Mouse (Mus musculus) left cerebral cortex, adult 2 months (tissue): ENCODE data around the gene Gm42957. TPM values are rescaled to one million over a fixed set of nuclear protein-coding genes. Genes with fewer than 3 reads are reported as not detected.

ENCODE experiments used
- DNase-seq, 2 experiments: peaks; one replicate each; pipeline ENCODE4 v3.0.0; 2021 to 2022; ENCODE audit warnings: low spot score in 2 of 2, mixed read lengths in 1 of 2; ENCODE audit errors: extremely low spot score in 1 of 2
- H3K27ac ChIP-seq: fragments of 200-600 bp; 2 replicates; pipeline ENCODE4 v1.8.1; 2022
- H3K4me3 ChIP-seq: fragments of 200-600 bp; 2 replicates; pipeline ENCODE4 v1.8.1; 2022
- CTCF ChIP-seq: fragments of 200-600 bp; IDR thresholded peaks from 2 replicates; pipeline ENCODE4 v1.8.1; 2022; ENCODE audit warnings: antibody characterized with exemption, mild to moderate bottlenecking, moderate library complexity
- intact Hi-C: fragments of 180-260 bp; cut with DNase I; formaldehyde crosslinking; loops from one replicate; pipeline ENCODE4 v1.15.1; 2025
- total RNA-seq, 2 experiments: library from RNA; stranded (reverse); gene quantifications; 2 replicates each; pipeline ENCODE4 v1.2.3; 2021

Gene Gm42957
- total RNA-seq, 2 experiments from 2014 or later: 0.41 to 0.68 TPM

DNA sequence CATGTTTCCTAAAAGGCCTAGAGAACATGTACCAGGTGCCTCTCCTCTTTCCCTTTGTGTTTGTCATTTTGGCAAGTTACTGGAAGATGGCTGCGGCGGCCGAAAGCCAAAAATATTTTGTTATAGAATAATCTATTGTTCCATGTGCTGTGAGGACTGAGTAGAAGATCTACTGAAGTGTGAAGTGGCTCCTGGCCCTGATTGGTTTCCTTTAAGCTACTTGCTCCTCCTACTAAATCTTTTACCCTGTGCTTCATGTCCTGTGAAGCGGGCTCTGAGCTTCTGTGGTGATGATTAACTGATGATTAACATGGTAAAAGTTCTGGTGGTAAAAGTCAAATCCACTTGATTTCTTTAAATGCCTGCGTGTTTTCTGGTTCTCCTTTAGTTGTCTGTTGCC is 31.6 kb downstream of the Gm42957 start:
- Histone ChIP-seq H3K27ac (no peak overlapping the region), H3K4me3 (no peak overlapping the region)
- intact Hi-C loops: no loop called here
- DNase-seq: no peak
- TF ChIP-seq CTCF: no peak

DNA sequence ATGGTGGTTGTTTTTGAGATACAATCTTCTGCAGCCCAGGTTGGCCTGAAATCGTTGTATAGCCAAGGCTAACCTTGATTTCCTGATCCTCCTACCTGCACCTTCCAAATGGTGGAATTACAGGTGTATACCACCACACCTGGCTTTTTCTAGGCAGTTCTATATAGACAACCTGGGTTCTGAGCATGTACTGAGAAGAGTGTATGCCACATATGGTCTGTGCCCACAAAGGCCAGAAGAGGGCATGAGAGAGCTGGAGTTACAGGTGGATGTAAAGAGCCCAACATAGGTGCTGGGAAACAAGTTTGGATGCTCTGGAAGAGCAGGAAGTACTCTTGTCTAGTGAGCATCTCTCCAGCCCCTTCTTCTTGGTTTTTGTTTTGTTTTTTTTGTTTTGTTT is 32.0 kb downstream of the Gm42957 start:
- intact Hi-C loops: no loop called here
- TF ChIP-seq CTCF: peak; percentile 37

DNA sequence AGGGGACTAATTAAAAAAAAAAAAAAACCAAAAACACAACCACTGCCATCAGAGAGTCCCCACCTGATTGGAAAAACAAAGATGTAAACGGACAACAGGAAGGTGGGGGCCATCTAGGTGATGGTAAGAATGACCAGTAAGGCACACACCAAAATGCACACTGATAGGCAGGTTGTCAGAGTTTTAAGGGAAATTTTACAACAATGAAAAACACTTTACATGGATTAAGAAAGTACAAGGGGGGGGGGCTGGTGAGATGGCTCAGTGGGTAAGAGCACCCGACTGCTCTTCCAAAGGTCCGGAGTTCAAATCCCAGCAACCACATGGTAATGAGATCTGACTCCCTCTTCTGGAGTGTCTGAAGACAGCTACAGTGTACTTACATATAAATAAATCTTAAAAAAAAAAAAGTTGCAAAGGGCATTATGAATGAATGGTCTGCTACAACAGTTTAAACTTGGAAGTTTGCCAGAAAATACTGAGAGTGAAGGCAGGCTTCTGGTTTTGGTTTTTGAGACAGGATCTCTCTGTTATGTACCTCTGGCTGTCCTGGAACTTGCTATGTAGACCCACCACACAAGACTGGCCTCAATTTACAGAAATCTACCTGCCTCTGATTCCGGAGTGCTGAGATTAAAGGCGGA is 33.3 kb downstream of the Gm42957 start:
- no peak overlapping the region for H3K27ac ChIP-seq
- H3K4me3 ChIP-seq: no peak overlapping the region
- intact Hi-C loops: no loop called here
- TF ChIP-seq CTCF: no peak
- no peak for DNase-seq

More for the DNA sequence above, 32.0 kb downstream of the Gm42957 start:
- H3K27ac ChIP-seq: no peak overlapping the region
- DNase-seq: no peak
- no peak overlapping the region for H3K4me3 ChIP-seq

DNA sequence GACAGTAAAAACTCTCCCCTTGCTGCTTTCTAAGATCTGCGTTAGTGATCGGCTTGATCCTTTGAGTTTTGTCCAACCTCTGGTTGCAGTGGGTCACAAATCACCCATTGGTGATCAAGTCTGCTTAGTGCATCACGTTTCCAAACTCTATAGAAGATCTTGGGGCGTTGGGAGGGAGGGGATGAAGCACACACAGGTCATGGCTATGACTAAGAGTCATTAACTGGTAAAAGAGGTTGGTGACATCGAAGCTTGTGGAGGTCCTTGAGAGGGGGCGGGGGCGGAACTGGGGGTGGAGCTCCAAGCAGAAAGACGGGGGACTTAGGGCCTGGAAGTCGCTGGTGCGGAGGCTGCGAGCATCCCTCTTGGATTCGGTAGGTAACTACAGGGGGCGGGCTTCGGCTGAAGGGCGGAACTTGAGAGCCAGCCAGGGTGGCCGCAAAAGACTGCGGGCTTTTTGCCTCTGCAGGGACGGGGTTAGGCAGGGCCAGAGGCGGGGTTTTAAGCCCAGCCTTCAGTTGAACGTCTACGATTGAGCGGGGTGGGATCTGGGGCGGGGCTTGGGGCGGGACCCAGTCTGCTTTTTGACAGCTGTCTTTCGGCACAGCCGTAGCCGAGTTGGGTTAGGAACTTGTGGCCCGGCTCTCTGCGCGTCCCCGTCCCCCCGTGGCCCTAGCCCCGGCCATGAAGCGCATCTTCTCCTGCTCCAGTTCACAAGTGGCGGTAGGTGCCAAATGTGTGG is 34.6 kb downstream of the Gm42957 start, which contains the start of gene Ankrd35:
Ankrd35 (plus strand) TSS at position 405 of the 742 bp plus-strand sequence.
- TF ChIP-seq CTCF: peak; percentile 30
- peak; percentile 65 to 70 for DNase-seq
- peak within 1 kb of the TSS; percentile 63 for H3K4me3 ChIP-seq
- intact Hi-C loops: loop anchor here (2.0 kb wide), 1 partner anchor 27 kb away; the partner anchor contains the start of gene Pias3
- peak within 1 kb of the TSS; percentile 66; the same call in 1 of the 2 replicates for H3K27ac ChIP-seq

DNA sequence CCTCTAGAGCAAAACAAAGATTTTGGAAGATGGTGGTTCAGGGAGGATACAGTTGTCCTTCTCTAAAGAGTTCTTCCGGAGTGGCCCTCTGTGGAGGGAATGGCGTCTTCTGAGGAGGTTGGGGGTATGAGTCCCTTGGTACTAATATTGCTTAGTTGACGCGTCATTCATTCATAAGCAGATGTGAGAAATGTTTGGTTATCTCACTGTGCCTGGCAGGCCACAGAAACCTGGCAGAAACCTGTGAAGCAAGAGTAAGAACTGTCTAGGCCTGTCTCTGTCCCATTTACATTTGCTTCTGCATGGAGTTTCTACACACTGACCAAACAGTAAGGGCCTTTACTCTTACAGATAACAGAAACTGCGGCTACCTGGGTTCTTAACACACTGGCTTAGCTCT is 36.2 kb downstream of the Gm42957 start:
- no peak for TF ChIP-seq CTCF
- Histone ChIP-seq H3K4me3 (no peak overlapping the region), H3K27ac (no peak overlapping the region)
- DNase-seq: no peak
- intact Hi-C loops: loop anchor here (2.0 kb wide), 1 partner anchor 25 kb away; the partner anchor contains the start of gene Pias3

DNA sequence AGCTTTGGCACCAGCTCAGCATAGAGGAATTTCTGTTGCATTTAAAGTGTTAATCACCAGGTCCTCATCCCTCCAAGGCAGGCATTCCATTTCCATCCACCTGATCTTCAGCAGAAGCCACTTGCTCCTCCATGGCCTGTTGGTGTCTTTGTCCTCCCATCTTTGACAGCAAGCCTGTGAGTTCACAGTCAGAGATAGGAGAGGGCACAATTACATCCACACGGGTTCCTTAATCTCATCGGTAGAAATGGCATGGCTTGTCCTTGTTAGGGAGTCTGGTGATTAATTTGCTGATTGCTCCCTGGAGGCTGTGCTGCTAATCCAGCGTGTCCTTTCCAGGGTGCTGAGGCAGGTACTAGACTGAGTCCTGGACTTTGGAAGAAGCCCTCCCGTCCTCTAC is 38.2 kb downstream of the Gm42957 start:
- H3K27ac ChIP-seq: no peak overlapping the region
- no peak for TF ChIP-seq CTCF
- intact Hi-C loops: no loop called here
- no peak overlapping the region for H3K4me3 ChIP-seq
- no peak for DNase-seq

DNA sequence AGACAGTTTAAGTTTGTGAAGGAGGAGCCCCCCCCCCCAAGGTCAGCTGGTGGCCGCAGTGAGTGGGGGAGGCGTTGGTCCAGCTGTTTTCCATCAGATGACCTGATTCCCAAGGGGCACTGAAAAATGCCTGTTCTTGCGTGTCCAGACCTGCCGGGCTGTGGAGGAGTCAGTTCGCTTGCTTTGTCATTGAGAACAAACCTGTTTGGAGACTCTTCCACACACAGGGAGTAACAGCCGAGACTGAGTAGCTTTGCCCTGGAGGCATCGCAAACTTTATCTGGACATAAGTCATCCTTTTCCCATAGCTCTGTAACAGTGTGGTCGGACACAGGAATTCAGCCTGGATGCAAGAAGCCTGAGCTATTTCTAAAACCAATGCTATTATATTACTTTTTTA is 39.2 kb downstream of the Gm42957 start:
- intact Hi-C loops: no loop called here
- H3K27ac ChIP-seq: no peak overlapping the region
- no peak for TF ChIP-seq CTCF
- no peak for DNase-seq
- no peak overlapping the region for H3K4me3 ChIP-seq

DNA sequence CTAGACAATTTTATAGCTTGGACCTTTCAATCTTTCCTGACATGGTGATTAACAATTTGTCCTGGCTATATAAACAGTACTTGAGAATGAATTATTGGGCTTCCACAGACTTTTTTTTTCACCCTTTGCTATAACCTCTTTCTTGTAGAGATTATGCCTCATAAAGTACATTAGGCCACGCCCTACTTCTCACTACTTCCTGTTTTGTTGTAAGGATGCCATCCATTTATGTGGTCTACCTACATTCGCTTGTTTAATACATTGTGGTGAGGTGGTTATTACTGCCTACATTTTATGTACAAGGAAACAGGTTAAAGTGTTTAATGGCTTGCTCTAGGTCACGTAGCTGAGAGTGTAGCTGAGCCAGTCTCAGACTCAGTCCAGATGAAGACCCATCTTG is 39.9 kb downstream of the Gm42957 start:
- TF ChIP-seq CTCF: no peak
- no peak overlapping the region for H3K27ac ChIP-seq
- H3K4me3 ChIP-seq: no peak overlapping the region
- DNase-seq: no peak
- intact Hi-C loops: no loop called here

DNA sequence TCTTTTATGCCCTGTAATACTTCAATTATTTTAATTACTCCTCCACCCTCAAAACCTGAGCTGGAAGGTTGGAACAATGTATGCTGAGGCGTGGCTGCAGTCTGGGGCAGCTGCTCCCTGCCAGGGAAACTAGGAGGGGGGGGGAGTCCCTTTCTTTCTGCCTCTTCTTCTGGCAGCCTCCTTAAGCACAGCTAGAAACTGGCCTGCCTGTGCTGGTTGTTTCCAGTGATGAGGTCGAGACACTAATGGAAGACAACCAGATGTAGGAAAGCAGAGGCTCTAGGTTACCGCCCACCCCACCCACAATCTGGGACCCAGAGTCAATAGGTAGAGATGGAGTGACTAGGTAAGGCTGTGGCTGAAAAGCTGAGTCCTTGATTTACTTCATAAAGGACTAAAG is 40.4 kb downstream of the Gm42957 start:
- DNase-seq: no peak
- Histone ChIP-seq H3K27ac (no peak overlapping the region), H3K4me3 (no peak overlapping the region)
- TF ChIP-seq CTCF: no peak
- intact Hi-C loops: no loop called here

DNA sequence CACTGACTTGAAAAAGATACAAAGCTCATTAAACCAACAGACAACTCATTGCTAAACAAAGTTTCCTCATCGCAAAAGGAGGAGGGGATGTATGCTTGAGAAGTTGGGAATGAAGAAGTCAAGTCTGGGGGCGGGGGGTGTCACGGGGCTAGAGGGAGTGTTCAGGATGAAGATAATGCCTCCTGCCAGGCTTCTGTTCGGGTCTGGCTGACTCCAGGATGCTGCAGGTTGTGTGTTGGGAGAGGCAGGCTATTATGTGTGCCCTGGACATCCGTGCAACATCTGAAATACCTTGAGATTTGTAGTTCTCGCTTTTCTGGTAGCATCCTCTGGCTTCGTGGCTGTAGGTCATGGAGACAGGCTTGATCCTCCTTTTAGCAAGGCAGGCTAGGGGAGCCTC is 43.2 kb downstream of the Gm42957 start:
- DNase-seq: no peak
- H3K27ac ChIP-seq: no peak overlapping the region
- intact Hi-C loops: no loop called here
- no peak overlapping the region for H3K4me3 ChIP-seq
- TF ChIP-seq CTCF: no peak

DNA sequence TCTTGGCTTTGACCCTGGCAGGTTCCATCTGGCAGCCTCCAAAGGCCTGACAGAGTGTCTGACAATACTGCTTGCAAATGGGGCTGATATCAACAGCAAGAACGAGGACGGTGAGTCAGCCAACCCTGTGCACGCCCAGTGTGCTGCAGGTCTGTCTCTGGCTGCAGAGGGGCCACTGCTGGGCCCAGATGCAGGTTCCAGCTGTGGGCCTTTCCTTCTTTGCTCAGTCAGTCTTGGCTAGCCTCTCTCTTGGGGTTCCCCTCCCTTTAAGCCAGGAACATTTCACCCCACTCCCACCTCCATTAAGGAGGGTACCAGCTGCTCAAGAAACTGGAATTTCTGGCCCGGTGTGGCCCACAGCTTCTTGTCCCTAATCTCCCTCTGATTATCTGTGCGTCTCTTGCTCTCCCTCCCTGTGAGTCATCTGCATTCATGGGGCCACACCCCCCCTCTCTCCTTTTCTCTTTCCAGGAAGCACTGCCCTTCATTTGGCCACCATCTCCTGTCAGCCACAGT is 43.9 kb downstream of the Gm42957 start:
- Histone ChIP-seq H3K4me3 (no peak overlapping the region), H3K27ac (no peak overlapping the region)
- no peak for TF ChIP-seq CTCF
- DNase-seq: no peak
- intact Hi-C loops: no loop called here

DNA sequence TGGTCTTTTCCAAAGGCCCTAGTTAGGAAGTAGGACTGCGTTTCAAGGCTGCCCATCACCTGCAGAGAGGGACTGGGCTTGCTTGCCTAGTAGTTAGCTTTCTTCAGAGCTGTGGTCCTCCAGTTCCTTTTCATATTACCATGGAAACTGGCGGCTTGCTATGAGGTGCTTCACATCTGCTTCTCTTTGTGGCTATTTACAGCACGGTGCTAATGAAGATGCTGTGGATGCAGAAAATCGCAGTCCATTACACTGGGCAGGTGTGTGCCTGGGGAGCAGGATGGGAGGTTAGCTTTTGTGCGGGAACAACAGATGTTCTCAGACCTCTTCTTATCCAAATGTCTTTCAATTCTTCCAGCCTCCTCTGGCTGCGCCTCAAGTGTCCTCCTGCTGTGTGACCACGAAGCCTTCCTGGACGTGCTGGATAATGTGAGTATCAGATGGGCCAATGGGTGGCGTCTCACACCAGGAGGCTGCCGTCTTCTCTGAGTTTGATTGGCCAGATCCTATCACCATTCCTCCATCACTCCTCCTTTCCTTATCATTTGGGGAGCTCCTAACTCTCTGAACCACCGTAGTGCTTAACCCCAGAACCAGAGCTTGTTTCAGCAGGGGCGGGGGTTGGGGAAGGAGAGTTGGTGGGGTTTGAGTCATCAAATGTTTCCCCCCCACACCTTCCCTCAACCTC is 45.1 kb downstream of the Gm42957 start:
- intact Hi-C loops: no loop called here

More for the DNA sequence above, 45.1 kb downstream of the Gm42957 start:
- Histone ChIP-seq H3K27ac (no peak overlapping the region), H3K4me3 (no peak overlapping the region)
- DNase-seq: no peak
- no peak for TF ChIP-seq CTCF
